Mouse (Mus musculus): ENCODE measurements around the gene Ablim2. TPM values are rescaled to one million over a fixed set of nuclear protein-coding genes. Genes with fewer than 3 reads are reported as not detected.

Ablim2 gene
- polyA plus RNA-seq, 1 experiment from 2014 or later, result 0.40 TPM

GRCm38 (mm10) chr5:35799090-35799489, 41.4 kb downstream of the Ablim2 start:
- H3K27ac ChIP-seq, result no peak overlapping the region
- WGBS (ENCODE audit: missing documents), result 29% methylated on average over 5 of the region's 5 CpGs
- no peak overlapping the region for H3K4me3 ChIP-seq (ENCODE audit: inconsistent target)
- H3K36me3 ChIP-seq (ENCODE audit: inconsistent target), result no peaks in the 10 kb centered on the region
- H3K79me2 ChIP-seq (ENCODE audit: inconsistent target), result no peaks in the 10 kb centered on the region

GRCm38 (mm10) chr5:35803416-35803815, 45.7 kb downstream of the Ablim2 start:
- H3K79me2 ChIP-seq (ENCODE audit: inconsistent target), result no peaks in the 10 kb centered on the region
- 95% methylated on average over 5 of the region's 5 CpGs for WGBS (ENCODE audit: missing documents)
- no peak overlapping the region for H3K4me3 ChIP-seq (ENCODE audit: inconsistent target)
- H3K36me3 ChIP-seq (ENCODE audit: inconsistent target), result no peaks in the 10 kb centered on the region
- no peak overlapping the region for H3K27ac ChIP-seq

- no peaks in the 10 kb centered on the region for H3K79me2 ChIP-seq (ENCODE audit: inconsistent target)
- 98% methylated on average over 4 of the region's 4 CpGs for WGBS (ENCODE audit: missing documents)
- no peak overlapping the region for H3K4me3 ChIP-seq (ENCODE audit: inconsistent target)
- no peak overlapping the region for H3K27ac ChIP-seq
- no peaks in the 10 kb centered on the region for H3K36me3 ChIP-seq (ENCODE audit: inconsistent target)
Observed at GRCm38 (mm10) chr5:35804685-35805084, 47.0 kb downstream of the Ablim2 start.

- no peaks in the 10 kb centered on the region for H3K36me3 ChIP-seq (ENCODE audit: inconsistent target)
- H3K4me3 ChIP-seq (ENCODE audit: inconsistent target), result no peak overlapping the region
- no peak overlapping the region for H3K27ac ChIP-seq
- no peaks in the 10 kb centered on the region for H3K79me2 ChIP-seq (ENCODE audit: inconsistent target)
- 88% methylated on average over 3 of the region's 3 CpGs for WGBS (ENCODE audit: missing documents)
Observed at GRCm38 (mm10) chr5:35805209-35805608, 47.5 kb downstream of the Ablim2 start.

GRCm38 (mm10) chr5:35807018-35807417, 49.3 kb downstream of the Ablim2 start:
- Histone ChIP-seq H3K36me3 (ENCODE audit: inconsistent target) (no peaks in the 10 kb centered on the region), H3K79me2 (ENCODE audit: inconsistent target) (no peaks in the 10 kb centered on the region), H3K4me3 (ENCODE audit: inconsistent target) (no peak overlapping the region), H3K27ac (no peak overlapping the region)
- WGBS (ENCODE audit: missing documents), result 96% methylated on average over 8 of the region's 8 CpGs

GRCm38 (mm10) chr5:35810526-35810925, 52.8 kb downstream of the Ablim2 start:
- H3K27ac ChIP-seq, result no peak overlapping the region
- H3K4me3 ChIP-seq (ENCODE audit: inconsistent target), result no peak overlapping the region
- no peaks in the 10 kb centered on the region for H3K36me3 ChIP-seq (ENCODE audit: inconsistent target)
- 71% methylated on average over 3 of the region's 3 CpGs for WGBS (ENCODE audit: missing documents)
- H3K79me2 ChIP-seq (ENCODE audit: inconsistent target), result no peaks in the 10 kb centered on the region

- no peaks in the 10 kb centered on the region for H3K79me2 ChIP-seq (ENCODE audit: inconsistent target)
- H3K36me3 ChIP-seq (ENCODE audit: inconsistent target), result no peaks in the 10 kb centered on the region
- H3K4me3 ChIP-seq (ENCODE audit: inconsistent target), result no peak overlapping the region
- 15% methylated on average over 12 of the region's 13 CpGs for WGBS (ENCODE audit: missing documents)
- H3K27ac ChIP-seq, result no peak overlapping the region
Observed at GRCm38 (mm10) chr5:35811639-35812295, 54.1 kb downstream of the Ablim2 start.

- no peak overlapping the region for H3K27ac ChIP-seq
- H3K4me3 ChIP-seq (ENCODE audit: inconsistent target), result no peak overlapping the region
- no peaks in the 10 kb centered on the region for H3K79me2 ChIP-seq (ENCODE audit: inconsistent target)
- 81% methylated on average over 12 of the region's 15 CpGs for WGBS (ENCODE audit: missing documents)
- H3K36me3 ChIP-seq (ENCODE audit: inconsistent target), result no peaks in the 10 kb centered on the region
Observed at GRCm38 (mm10) chr5:35814334-35814941, 56.8 kb downstream of the Ablim2 start.

- Histone ChIP-seq H3K36me3 (ENCODE audit: inconsistent target) (no peaks in the 10 kb centered on the region), H3K79me2 (ENCODE audit: inconsistent target) (no peaks in the 10 kb centered on the region), H3K27ac (no peak overlapping the region), H3K4me3 (ENCODE audit: inconsistent target) (no peak overlapping the region)
- 69% methylated on average over 2 of the region's 2 CpGs for WGBS (ENCODE audit: missing documents)
Observed at GRCm38 (mm10) chr5:35815051-35815450, 57.4 kb downstream of the Ablim2 start.

GRCm38 (mm10) chr5:35817266-35817665, 59.6 kb downstream of the Ablim2 start:
- Histone ChIP-seq H3K36me3 (ENCODE audit: inconsistent target) (no peaks in the 10 kb centered on the region), H3K79me2 (ENCODE audit: inconsistent target) (no peaks in the 10 kb centered on the region), H3K27ac (no peak overlapping the region), H3K4me3 (ENCODE audit: inconsistent target) (no peak overlapping the region)
- 78% methylated on average over 3 of the region's 5 CpGs for WGBS (ENCODE audit: missing documents)

- whole genome bisulfite sequencing (ENCODE audit: missing documents), result 84% methylated on average over 3 of the region's 3 CpGs
- Histone ChIP-seq H3K79me2 (ENCODE audit: inconsistent target) (no peaks in the 10 kb centered on the region), H3K36me3 (ENCODE audit: inconsistent target) (no peaks in the 10 kb centered on the region), H3K27ac (no peak overlapping the region), H3K4me3 (ENCODE audit: inconsistent target) (no peak overlapping the region)
Observed at GRCm38 (mm10) chr5:35817882-35818281, 60.2 kb downstream of the Ablim2 start.

- WGBS (ENCODE audit: missing documents), result 91% methylated on average over 5 of the region's 5 CpGs
Observed at GRCm38 (mm10) chr5:35822721-35823120, 65.0 kb downstream of the Ablim2 start.

GRCm38 (mm10) chr5:35826465-35826864, 68.8 kb downstream of the Ablim2 start:
- Histone ChIP-seq H3K36me3 (ENCODE audit: inconsistent target) (no peaks in the 10 kb centered on the region), H3K4me3 (ENCODE audit: inconsistent target) (no peak overlapping the region), H3K79me2 (ENCODE audit: inconsistent target) (no peaks in the 10 kb centered on the region), H3K27ac (no peak overlapping the region)
- 85% methylated on average over 5 of the region's 5 CpGs for WGBS (ENCODE audit: missing documents)

More at GRCm38 (mm10) chr5:35822721-35823120, 65.0 kb downstream of the Ablim2 start:
- Histone ChIP-seq H3K79me2 (ENCODE audit: inconsistent target) (no peaks in the 10 kb centered on the region), H3K4me3 (ENCODE audit: inconsistent target) (no peak overlapping the region), H3K27ac (no peak overlapping the region), H3K36me3 (ENCODE audit: inconsistent target) (no peaks in the 10 kb centered on the region)

- H3K27ac ChIP-seq, result no peak overlapping the region
- no peaks in the 10 kb centered on the region for H3K36me3 ChIP-seq (ENCODE audit: inconsistent target)
- H3K79me2 ChIP-seq (ENCODE audit: inconsistent target), result no peaks in the 10 kb centered on the region
- WGBS (ENCODE audit: missing documents), result 85% methylated on average over 14 of the region's 14 CpGs
- H3K4me3 ChIP-seq (ENCODE audit: inconsistent target), result no peak overlapping the region
Observed at GRCm38 (mm10) chr5:35827075-35827474, 69.4 kb downstream of the Ablim2 start.

GRCm38 (mm10) chr5:35827856-35828255, 70.2 kb downstream of the Ablim2 start:
- Histone ChIP-seq H3K79me2 (ENCODE audit: inconsistent target) (no peaks in the 10 kb centered on the region), H3K27ac (no peak overlapping the region), H3K36me3 (ENCODE audit: inconsistent target) (no peaks in the 10 kb centered on the region), H3K4me3 (ENCODE audit: inconsistent target) (no peak overlapping the region)
- WGBS (ENCODE audit: missing documents), result 85% methylated on average over 5 of the region's 5 CpGs
